Mouse (Mus musculus) myocyte (in vitro differentiated cells): ENCODE results near the gene Kctd21.

ENCODE experiments used
- CEBPB ChIP-seq: IDR thresholded peaks from 2 replicates; pipeline ENCODE4 v1.6.1; 2011; ENCODE audit warnings: mild to moderate bottlenecking, moderate library complexity; ENCODE audit not compliant: poor library complexity, insufficient read depth, severe bottlenecking
- E2F4 ChIP-seq: IDR thresholded peaks from one replicate; pipeline ENCODE4 v1.6.1; 2011; ENCODE audit warnings: mild to moderate bottlenecking, control low read depth, moderate library complexity; ENCODE audit not compliant: insufficient read depth
- MAX ChIP-seq: IDR thresholded peaks from one replicate; pipeline ENCODE4 v1.6.1; 2011; ENCODE audit warnings: low read depth, mild to moderate bottlenecking, control low read depth
- MYOD1 ChIP-seq, 3 experiments: IDR thresholded peaks; one replicate each; pipeline ENCODE4 v1.6.1; 2011; ENCODE audit warnings: control low read depth in 2 of 3, low read depth in 2 of 3, mild to moderate bottlenecking in 2 of 3, moderate library complexity in 1 of 3; ENCODE audit not compliant: insufficient read length in 2 of 3, control insufficient read depth in 1 of 3
- MYOG ChIP-seq, 3 experiments: IDR thresholded peaks; one replicate each; pipeline ENCODE4 v1.6.1; 2011; ENCODE audit warnings: control low read depth in 2 of 3, low read depth in 2 of 3, mild to moderate bottlenecking in 2 of 3; ENCODE audit not compliant: insufficient read length in 2 of 3, control insufficient read depth in 1 of 3, insufficient read depth in 1 of 3
- POLR2A ChIP-seq: IDR thresholded peaks from one replicate; pipeline ENCODE4 v1.6.1; 2011; ENCODE audit warnings: low read depth, mild to moderate bottlenecking, control low read depth, moderate library complexity; ENCODE audit not compliant: insufficient read length
- POLR2AphosphoS2 ChIP-seq: IDR thresholded peaks from one replicate; pipeline ENCODE4 v1.6.1; 2011; ENCODE audit warnings: low read depth, control low read depth; ENCODE audit not compliant: insufficient read length
- REST ChIP-seq: IDR thresholded peaks from one replicate; pipeline ENCODE4 v1.6.1; 2011; ENCODE audit warnings: mild to moderate bottlenecking, control low read depth, moderate library complexity; ENCODE audit not compliant: insufficient read depth, insufficient read length
- SRF ChIP-seq: IDR thresholded peaks from one replicate; pipeline ENCODE4 v1.6.1; 2011; ENCODE audit warnings: low read depth; ENCODE audit not compliant: control insufficient read depth, insufficient read length
- TCF12 ChIP-seq: IDR thresholded peaks from one replicate; pipeline ENCODE4 v1.6.1; 2011; ENCODE audit warnings: mild to moderate bottlenecking, control low read depth; ENCODE audit not compliant: poor library complexity, insufficient read depth, severe bottlenecking
- TCF3 ChIP-seq: IDR thresholded peaks from one replicate; pipeline ENCODE4 v1.6.1; 2011; ENCODE audit warnings: low read depth, control low read depth; ENCODE audit not compliant: insufficient read length
- USF1 ChIP-seq: IDR thresholded peaks from one replicate; pipeline ENCODE4 v1.6.1; 2011; ENCODE audit warnings: low read depth, mild to moderate bottlenecking, control low read depth, moderate library complexity

DNA sequence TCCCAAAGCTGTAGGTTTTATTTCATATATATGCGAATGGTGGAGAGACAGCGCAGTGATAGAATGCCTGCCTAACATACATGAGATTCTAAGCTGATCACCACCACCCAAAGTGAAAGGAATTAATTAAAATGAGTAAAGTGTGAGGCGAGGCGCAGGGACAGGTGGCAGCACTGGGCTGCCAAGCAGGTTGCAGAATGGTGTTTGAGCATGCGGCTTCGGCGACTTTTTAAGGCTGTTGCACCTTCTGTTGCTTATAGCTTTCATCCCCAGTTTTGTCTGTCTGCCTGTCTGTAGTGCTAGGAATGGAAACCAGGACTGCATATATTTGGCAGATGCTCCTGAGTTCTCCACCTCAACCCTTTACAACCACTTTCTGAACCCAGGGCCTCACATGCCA lies 7.5 kb downstream of the Kctd21 start:
- no peak for TF ChIP-seq POLR2AphosphoS2
- no peak for TF ChIP-seq MAX
- no peak for TF ChIP-seq POLR2A
- TF ChIP-seq E2F4 = no peak
- no peak for TF ChIP-seq REST
- no peak for TF ChIP-seq USF1
- no peak for TF ChIP-seq TCF3
- TF ChIP-seq MYOG (IDR thresholded peaks at IDR 0.05; ENCODE audit: control insufficient read depth in 1 of 3, insufficient read depth in 1 of 3, insufficient read length in 2 of 3, low read depth in 2 of 3) = no peak
- no peak for TF ChIP-seq MYOD1 (IDR thresholded peaks at IDR 0.05; ENCODE audit: control insufficient read depth in 1 of 3, insufficient read length in 2 of 3, low read depth in 2 of 3)
- TF ChIP-seq TCF12 = no peak
- no peak for TF ChIP-seq SRF
- no peak for TF ChIP-seq CEBPB
